Mouse (Mus musculus) liver, embryonic 14.5 days (tissue): ENCODE measurements at regions not wholly inside any gene's neighbourhood (a gene's known extent, or its start where the extent isn't known, plus 50 kb on each side); places are given as distances from the start of the nearest gene placed in this dataset.

ENCODE experiments used
- ATAC-seq: fragments of 200-750 bp; cut with Nextera tagmentation; 2 replicates; pipeline ENCODE4 v1.8.0; 2017; ENCODE audit warnings: moderate number of reproducible peaks, mild to moderate bottlenecking, moderate library complexity; ENCODE audit not compliant: insufficient read depth
- DNase-seq, 3 experiments: peaks; one replicate each; pipeline ENCODE4 v3.0.0-alpha.2; 2012 to 2013; ENCODE audit warnings: low read depth in 3 of 3, low spot score in 3 of 3
- H3K27ac ChIP-seq: fragments of 300-500 bp; sonication (generic); 2 replicates; pipeline ENCODE4 v1.5.1; 2014; ENCODE audit warnings: moderate library complexity, mild to moderate bottlenecking, control low read depth, inconsistent platforms
- H3K27me3 ChIP-seq: fragments of 300-500 bp; sonication (generic); 2 replicates; pipeline ENCODE4 v1.6.1; 2014; ENCODE audit warnings: mild to moderate bottlenecking, low read length, moderate library complexity; ENCODE audit not compliant: control insufficient read depth, insufficient read depth
- H3K36me3 ChIP-seq: fragments of 300-500 bp; sonication (generic); replicated peaks from 2 replicates; pipeline ENCODE4 v1.6.1; 2014; ENCODE audit warnings: low read depth; ENCODE audit not compliant: control insufficient read depth, insufficient read depth
- H3K4me1 ChIP-seq, 2 experiments: fragments of 200-500 bp in 1 of 2; fragments of 300-500 bp in 1 of 2; sonication (generic) in 1 of 2; replicated peaks; 2 replicates each; pipeline ENCODE4 v1.6.1; 2012 to 2014; ENCODE audit warnings: antibody characterized with exemption in 1 of 2, inconsistent platforms in 1 of 2, low read length in 1 of 2; ENCODE audit not compliant: control insufficient read depth in 2 of 2, insufficient read depth in 2 of 2
- H3K4me2 ChIP-seq: fragments of 300-500 bp; sonication (generic); 2 replicates; pipeline ENCODE4 v1.6.1; 2014; ENCODE audit warnings: low read depth, mild to moderate bottlenecking, control low read depth, moderate library complexity
- H3K4me3 ChIP-seq, 2 experiments: fragments of 200-500 bp in 1 of 2; fragments of 300-500 bp in 1 of 2; sonication (generic) in 1 of 2; 2 replicates each; pipeline ENCODE4 v1.5.1; 2012 to 2014; ENCODE audit warnings: low read depth in 2 of 2, low read length in 2 of 2, mild to moderate bottlenecking in 2 of 2, control low read depth in 1 of 2, inconsistent platforms in 1 of 2, moderate library complexity in 1 of 2; ENCODE audit not compliant: insufficient read depth in 1 of 2
- H3K9ac ChIP-seq: fragments of 300-500 bp; sonication (generic); replicated peaks from 2 replicates; pipeline ENCODE4 v1.6.1; 2014; ENCODE audit warnings: mild to moderate bottlenecking, control low read depth, moderate library complexity
- H3K9me3 ChIP-seq: fragments of 300-500 bp; sonication (generic); 2 replicates; pipeline ENCODE4 v1.6.1; 2016; ENCODE audit warnings: low read length, mixed read lengths; ENCODE audit not compliant: control insufficient read depth
- CTCF ChIP-seq: IDR thresholded peaks from 2 replicates; pipeline ENCODE4 v1.5.1; 2016; ENCODE audit warnings: antibody characterized with exemption, low read depth, control low read depth
- EP300 ChIP-seq: IDR thresholded peaks from 2 replicates; pipeline ENCODE4 v1.6.1; 2016; ENCODE audit warnings: antibody characterized with exemption, low read depth
- WGBS: fragments of 180-500 bp; shearing (Covaris S2); extraction: QIAGEN DNeasy Blood & Tissue Kit; methylation state at CpG from one replicate; pipeline ENCODE4 v1.1.7; 2014; ENCODE audit not compliant: insufficient replicate concordance; 5-methylcytosine and 5-hydroxymethylcytosine counted together

- WGBS, result 63% methylated on average over 16 of the region's 16 CpGs
Observed at GRCm38 (mm10) chr2:178642137-178643052, 212.1 kb downstream of the Cdh26 start.

GRCm38 (mm10) chr2:178643053-178643402 is 212.7 kb downstream of the Cdh26 start:
- H3K27me3 ChIP-seq, result no peaks in the 10 kb centered on the region
- no peaks in the 10 kb centered on the region for H3K4me1 ChIP-seq
- no peak overlapping the region for H3K4me3 ChIP-seq
- H3K36me3 ChIP-seq, result no peaks in the 10 kb centered on the region
- no peak overlapping the region for H3K9ac ChIP-seq
- no peak overlapping the region for H3K4me2 ChIP-seq
- TF ChIP-seq EP300, result no peak
- no peak for TF ChIP-seq CTCF
- no peak for DNase-seq
- no peaks in the 10 kb centered on the region for H3K9me3 ChIP-seq
- ATAC-seq, result no peak
- WGBS, result 59% methylated on average over 11 of the region's 11 CpGs
- H3K27ac ChIP-seq, result no peak overlapping the region

More at GRCm38 (mm10) chr2:178642137-178643052, 212.1 kb downstream of the Cdh26 start:
- no peak overlapping the region for H3K4me2 ChIP-seq
- ATAC-seq, result no peak
- no peak overlapping the region for H3K4me3 ChIP-seq
- no peaks in the 10 kb centered on the region for H3K4me1 ChIP-seq
- no peak overlapping the region for H3K9ac ChIP-seq
- TF ChIP-seq CTCF, result no peak
- TF ChIP-seq EP300, result no peak
- DNase-seq, result no peak
- no peaks in the 10 kb centered on the region for H3K27me3 ChIP-seq
- H3K9me3 ChIP-seq, result no peaks in the 10 kb centered on the region
- H3K27ac ChIP-seq, result no peak overlapping the region
- no peaks in the 10 kb centered on the region for H3K36me3 ChIP-seq

GRCm38 (mm10) chr2:178643841-178644240 is 213.5 kb downstream of the Cdh26 start:
- 34% methylated on average over 4 of the region's 4 CpGs for WGBS

GRCm38 (mm10) chr2:178660071-178660470 is 229.7 kb downstream of the Cdh26 start:
- no peak for TF ChIP-seq EP300
- TF ChIP-seq CTCF, result no peak
- Histone ChIP-seq H3K27me3 (no peaks in the 10 kb centered on the region), H3K4me2 (no peak overlapping the region), H3K36me3 (no peaks in the 10 kb centered on the region), H3K9ac (no peak overlapping the region), H3K9me3 (no peaks in the 10 kb centered on the region), H3K4me3 (no peak overlapping the region), H3K4me1 (no peaks in the 10 kb centered on the region), H3K27ac (no peak overlapping the region)
- no peak for DNase-seq
- WGBS, result 51% methylated on average over 2 of the region's 2 CpGs
- ATAC-seq, result no peak

More at GRCm38 (mm10) chr2:178643841-178644240, 213.5 kb downstream of the Cdh26 start:
- no peaks in the 10 kb centered on the region for H3K9me3 ChIP-seq
- H3K36me3 ChIP-seq, result no peaks in the 10 kb centered on the region
- DNase-seq (no peak), ATAC-seq (no peak)
- TF ChIP-seq EP300 (no peak), CTCF (no peak)
- H3K4me1 ChIP-seq, result no peaks in the 10 kb centered on the region
- no peaks in the 10 kb centered on the region for H3K27me3 ChIP-seq
- H3K27ac ChIP-seq, result no peak overlapping the region
- no peak overlapping the region for H3K4me2 ChIP-seq
- no peak overlapping the region for H3K4me3 ChIP-seq
- no peak overlapping the region for H3K9ac ChIP-seq

DNA sequence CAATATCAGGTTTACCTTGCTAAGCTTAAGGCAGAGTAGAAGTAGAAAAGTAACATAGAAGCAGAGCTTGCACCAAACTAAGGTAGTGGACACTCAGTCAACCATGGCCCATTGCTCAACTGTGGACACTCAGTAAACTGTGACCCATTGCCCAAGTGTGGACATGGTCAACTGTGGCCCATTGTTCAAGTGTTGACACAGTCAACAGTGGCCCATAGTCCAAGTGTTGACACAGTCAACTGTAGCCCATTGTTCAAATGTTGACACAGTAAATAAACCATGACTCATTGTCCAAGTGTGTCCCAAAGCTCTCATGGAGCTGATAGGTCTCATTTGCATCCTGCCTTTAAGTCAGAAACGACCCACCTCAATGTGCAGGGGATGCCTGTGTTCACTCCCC is 232.1 kb downstream of the Cdh26 start:
- H3K9me3 ChIP-seq, result no peaks in the 10 kb centered on the region
- H3K4me3 ChIP-seq, result no peak overlapping the region
- TF ChIP-seq EP300 (no peak), CTCF (no peak)
- H3K27ac ChIP-seq, result no peak overlapping the region
- no peaks in the 10 kb centered on the region for H3K36me3 ChIP-seq
- H3K4me2 ChIP-seq, result no peak overlapping the region
- no peaks in the 10 kb centered on the region for H3K27me3 ChIP-seq
- no peak overlapping the region for H3K9ac ChIP-seq
- no peak for DNase-seq
- peak; percentile 38; the same call in 1 of the 2 replicates for ATAC-seq
- WGBS, result 25% methylated on average over 1 of the region's 1 CpGs
- no peaks in the 10 kb centered on the region for H3K4me1 ChIP-seq
